Mouse (Mus musculus): ENCODE results near the gene Dbil5. TPM values are rescaled to one million over a fixed set of nuclear protein-coding genes. Genes with fewer than 3 reads are reported as not detected.

Gene Dbil5
- total RNA-seq, 2 experiments from 2014 or later, result 0.69 to 1.3 TPM

Other genes starting within 250 kb of the Dbil5 start
- gene 1700016K19Rik, start 217.7 kb upstream of the Dbil5 start, total RNA-seq (2021), result 1 to 10 TPM; 3.1 to 4.8 TPM
- 10 to 100 TPM; 16.9 to 20.5 TPM for gene Rflnb, start 189.8 kb upstream of the Dbil5 start, total RNA-seq (2021)
- 10 to 100 TPM; 75.2 to 75.6 TPM for gene Vps53, start 38.0 kb upstream of the Dbil5 start, total RNA-seq (2021)
- 10 to 100 TPM; 20.2 to 22.3 TPM for gene Fam57a, start 37.9 kb upstream of the Dbil5 start, total RNA-seq (2021)
- 10 to 100 TPM; 11.5 to 11.6 TPM for gene Gemin4, start 56 bp downstream of the Dbil5 start, total RNA-seq (2021)
- 10 to 100 TPM; 17.6 to 18.2 TPM for gene Mrm3, start 26.1 kb downstream of the Dbil5 start, total RNA-seq (2021)
- 10 to 100 TPM; 48.6 to 66.6 TPM for gene Glod4, start 26.1 kb downstream of the Dbil5 start, total RNA-seq (2021)
- 10 to 100 TPM; 11.1 to 13.0 TPM for gene Nxn, start 181.5 kb downstream of the Dbil5 start, total RNA-seq (2021)
- gene Timm22, start 189.3 kb downstream of the Dbil5 start, total RNA-seq (2021), result 10 to 100 TPM; 38.1 to 39.9 TPM